Mouse (Mus musculus) layer of hippocampus, adult 11-12 months (tissue): Measurements from ENCODE around the gene Gm11114.

Experiments used
- DNase-seq: peaks from one replicate; pipeline ENCODE4 v3.0.0; 2022; ENCODE audit warnings: low spot score

Gene Gm11114

GRCm38 (mm10) chr9:85357154-85357860, 44.7 kb downstream of the Gm11114 start:
- no peak for DNase-seq
